Mouse (Mus musculus) kidney, embryonic 15.5 days (tissue): Measurements from ENCODE around the gene Tjap1. TPM values are rescaled to one million over a fixed set of nuclear protein-coding genes. Genes with fewer than 3 reads are reported as not detected.

Source experiments
- ATAC-seq: fragments of 200-750 bp; cut with Nextera tagmentation; replicated peaks from 2 replicates; pipeline ENCODE4 v1.8.0; 2017; ENCODE audit warnings: moderate TSS enrichment; ENCODE audit not compliant: low FRiP score
- H3K27ac ChIP-seq: fragments of 300-500 bp; sonication (generic); 2 replicates; pipeline ENCODE4 v1.5.1; 2015; ENCODE audit warnings: mild to moderate bottlenecking, inconsistent platforms
- H3K27me3 ChIP-seq: fragments of 300-500 bp; sonication (generic); 2 replicates; pipeline ENCODE4 v1.6.1; 2015; ENCODE audit warnings: inconsistent platforms
- H3K36me3 ChIP-seq: fragments of 300-500 bp; sonication (generic); 2 replicates; pipeline ENCODE4 v1.6.1; 2015; ENCODE audit warnings: inconsistent platforms
- H3K4me1 ChIP-seq: fragments of 300-500 bp; sonication (generic); 2 replicates; pipeline ENCODE4 v1.6.1; 2015; ENCODE audit warnings: inconsistent platforms
- H3K4me2 ChIP-seq: fragments of 300-500 bp; sonication (generic); 2 replicates; pipeline ENCODE4 v1.6.1; 2015; ENCODE audit warnings: moderate library complexity, mild to moderate bottlenecking, inconsistent platforms
- H3K4me3 ChIP-seq: fragments of 300-500 bp; sonication (generic); replicated peaks from 2 replicates; pipeline ENCODE4 v1.5.1; 2015; ENCODE audit warnings: mild to moderate bottlenecking, inconsistent platforms
- H3K9ac ChIP-seq: fragments of 300-500 bp; sonication (generic); 2 replicates; pipeline ENCODE4 v1.6.1; 2015; ENCODE audit warnings: mild to moderate bottlenecking, inconsistent platforms
- H3K9me3 ChIP-seq: fragments of 300-500 bp; sonication (generic); replicated peaks from 2 replicates; pipeline ENCODE4 v1.6.1; 2016; ENCODE audit warnings: inconsistent platforms
- WGBS: fragments of 180-500 bp; shearing (Covaris S2); methylation state at CpG from one replicate; pipeline ENCODE4 v1.1.7; 2015; ENCODE audit warnings: mixed read lengths; 5-methylcytosine and 5-hydroxymethylcytosine counted together
- polyA plus RNA-seq: library from polyadenylated mRNA; unstranded; fragments of >200 nt; fragmentation: Nextera tagmentation; extraction: Ambion mirVana; gene quantifications from 2 replicates; pipeline ENCODE4 v1.2.1, GENCODE M21; 2015

Tjap1 gene
- polyA plus RNA-seq, 1 experiment from 2014 or later: 47.7 TPM

GRCm38 (mm10) chr17:46304184-46304583 is 21.4 kb upstream of the Tjap1 start:
- no peak overlapping the region for H3K27ac ChIP-seq
- WGBS: 84% methylated on average over 9 of the region's 9 CpGs
- H3K36me3 ChIP-seq: no peaks in the 10 kb centered on the region
- ATAC-seq: no peak
- no peak overlapping the region for H3K9ac ChIP-seq
- no peaks in the 10 kb centered on the region for H3K4me1 ChIP-seq
- H3K9me3 ChIP-seq: no peaks in the 10 kb centered on the region
- no peak overlapping the region for H3K4me3 ChIP-seq
- peaks cover 11% of the 10 kb centered on the region for H3K27me3 ChIP-seq
- no peak overlapping the region for H3K4me2 ChIP-seq

GRCm38 (mm10) chr17:46301892-46302291 is 19.1 kb upstream of the Tjap1 start:
- WGBS: 76% methylated on average over 12 of the region's 12 CpGs

GRCm38 (mm10) chr17:46298220-46298913 is 15.5 kb upstream of the Tjap1 start:
- ATAC-seq: peak; percentile 91
- Histone ChIP-seq H3K9me3 (no peaks in the 10 kb centered on the region), H3K4me1 (peaks cover 21% of the 10 kb centered on the region), H3K9ac (peak overlapping the region; percentile 23), H3K4me3 (peak overlapping the region; percentile 60), H3K27me3 (peaks cover 62% of the 10 kb centered on the region), H3K27ac (no peak overlapping the region), H3K36me3 (no peaks in the 10 kb centered on the region), H3K4me2 (peak overlapping the region; percentile 99)
- WGBS: under 1% methylated on average over 48 of the region's 48 CpGs

More at GRCm38 (mm10) chr17:46301892-46302291, 19.1 kb upstream of the Tjap1 start:
- no peak for ATAC-seq
- H3K27ac ChIP-seq: no peak overlapping the region
- H3K36me3 ChIP-seq: no peaks in the 10 kb centered on the region
- H3K4me3 ChIP-seq: no peak overlapping the region
- H3K9ac ChIP-seq: no peak overlapping the region
- peaks cover 34% of the 10 kb centered on the region for H3K27me3 ChIP-seq
- H3K4me2 ChIP-seq: no peak overlapping the region
- peaks cover 21% of the 10 kb centered on the region for H3K4me1 ChIP-seq
- no peaks in the 10 kb centered on the region for H3K9me3 ChIP-seq

GRCm38 (mm10) chr17:46297364-46298219 is 14.8 kb upstream of the Tjap1 start, which contains the start of gene Dlk2:
Dlk2 (plus strand) TSS chr17:46297421.
- WGBS: under 1% methylated on average over 58 of the region's 86 CpGs
- Histone ChIP-seq H3K27me3 (peaks cover 69% of the 10 kb centered on the region), H3K9me3 (no peaks in the 10 kb centered on the region), H3K27ac (no peak within 1 kb of the TSS), H3K9ac (peak within 1 kb of the TSS; percentile 23), H3K36me3 (no peaks in the 10 kb centered on the region), H3K4me2 (peak within 1 kb of the TSS; percentile 99), H3K4me1 (peaks cover 21% of the 10 kb centered on the region), H3K4me3 (peak within 1 kb of the TSS; percentile 60)
- peak; percentile 26; the same call in 1 of the 2 replicates for ATAC-seq

GRCm38 (mm10) chr17:46297028-46297363 is 14.2 kb upstream of the Tjap1 start:
- peak overlapping the region; percentile 60 for H3K4me3 ChIP-seq
- peaks cover 21% of the 10 kb centered on the region for H3K4me1 ChIP-seq
- peak overlapping the region; percentile 23; the same call in 1 of the 2 replicates for H3K9ac ChIP-seq
- H3K36me3 ChIP-seq: no peaks in the 10 kb centered on the region
- H3K27me3 ChIP-seq: peaks cover 73% of the 10 kb centered on the region
- 12% methylated on average over 6 of the region's 6 CpGs for WGBS
- H3K9me3 ChIP-seq: no peaks in the 10 kb centered on the region
- no peak overlapping the region for H3K27ac ChIP-seq
- no peak for ATAC-seq
- H3K4me2 ChIP-seq: peak overlapping the region; percentile 99

- ATAC-seq: no peak
- Histone ChIP-seq H3K27me3 (peaks cover 73% of the 10 kb centered on the region), H3K4me2 (no peak overlapping the region), H3K4me1 (peaks cover 21% of the 10 kb centered on the region), H3K4me3 (0 out of 2 replicates have a peak overlapping the region, but pooled peaks have one; percentile 60), H3K36me3 (no peaks in the 10 kb centered on the region), H3K27ac (no peak overlapping the region), H3K9me3 (no peaks in the 10 kb centered on the region), H3K9ac (no peak overlapping the region)
- 46% methylated on average over 6 of the region's 6 CpGs for WGBS
Measured at GRCm38 (mm10) chr17:46296601-46297000, 13.8 kb upstream of the Tjap1 start.

GRCm38 (mm10) chr17:46287678-46288095 is 4.9 kb upstream of the Tjap1 start:
- WGBS: 44% methylated on average over 11 of the region's 11 CpGs
- H3K4me2 ChIP-seq: peak overlapping the region; percentile 24; the same call in 1 of the 2 replicates
- H3K36me3 ChIP-seq: no peaks in the 10 kb centered on the region
- H3K9me3 ChIP-seq: no peaks in the 10 kb centered on the region
- H3K4me1 ChIP-seq: peaks cover 28% of the 10 kb centered on the region
- H3K9ac ChIP-seq: no peak overlapping the region
- 0 out of 2 replicates have a peak overlapping the region, but pooled peaks have one; percentile 24 for H3K27ac ChIP-seq
- peaks cover 5% of the 10 kb centered on the region; the same call in 1 of the 2 replicates for H3K27me3 ChIP-seq
- no peak overlapping the region for H3K4me3 ChIP-seq
- peak; percentile 55; the same call in 1 of the 2 replicates for ATAC-seq

GRCm38 (mm10) chr17:46285407-46285806 is 2.6 kb upstream of the Tjap1 start:
- no peak for ATAC-seq
- peaks cover 47% of the 10 kb centered on the region for H3K4me1 ChIP-seq
- 67% methylated on average over 6 of the region's 6 CpGs for WGBS
- H3K9ac ChIP-seq: no peak overlapping the region
- no peaks in the 10 kb centered on the region for H3K27me3 ChIP-seq
- H3K27ac ChIP-seq: no peak overlapping the region
- H3K4me2 ChIP-seq: no peak overlapping the region
- H3K4me3 ChIP-seq: no peak overlapping the region
- no peaks in the 10 kb centered on the region for H3K9me3 ChIP-seq
- peaks cover 5% of the 10 kb centered on the region for H3K36me3 ChIP-seq

GRCm38 (mm10) chr17:46284653-46285052 is 1.8 kb upstream of the Tjap1 start:
- no peak overlapping the region for H3K4me2 ChIP-seq
- no peak overlapping the region for H3K27ac ChIP-seq
- H3K9me3 ChIP-seq: no peaks in the 10 kb centered on the region
- ATAC-seq: no peak
- H3K9ac ChIP-seq: no peak overlapping the region
- peaks cover 13% of the 10 kb centered on the region for H3K36me3 ChIP-seq
- H3K27me3 ChIP-seq: no peaks in the 10 kb centered on the region
- WGBS: 27% methylated on average over 7 of the region's 7 CpGs
- peaks cover 52% of the 10 kb centered on the region for H3K4me1 ChIP-seq
- no peak overlapping the region for H3K4me3 ChIP-seq

- H3K27ac ChIP-seq: peak overlapping the region; percentile 91; the same call in 1 of the 2 replicates
- no peaks in the 10 kb centered on the region for H3K27me3 ChIP-seq
- H3K4me2 ChIP-seq: no peak overlapping the region
- H3K9ac ChIP-seq: no peak overlapping the region
- H3K4me3 ChIP-seq: no peak overlapping the region
- ATAC-seq: no peak
- no peaks in the 10 kb centered on the region for H3K9me3 ChIP-seq
- WGBS: 70% methylated on average over 8 of the region's 8 CpGs
- H3K4me1 ChIP-seq: peaks cover 52% of the 10 kb centered on the region
- H3K36me3 ChIP-seq: peaks cover 20% of the 10 kb centered on the region
Measured at GRCm38 (mm10) chr17:46283911-46284310, 1.1 kb upstream of the Tjap1 start.

- Histone ChIP-seq H3K4me1 (peaks cover 48% of the 10 kb centered on the region), H3K9ac (no peak overlapping the region), H3K27me3 (no peaks in the 10 kb centered on the region), H3K36me3 (peaks cover 28% of the 10 kb centered on the region), H3K27ac (peak overlapping the region; percentile 91), H3K4me2 (peak overlapping the region; percentile 80), H3K9me3 (no peaks in the 10 kb centered on the region), H3K4me3 (peak overlapping the region; percentile 69)
- ATAC-seq: peak; percentile 47
- 22% methylated on average over 9 of the region's 9 CpGs for WGBS
Measured at GRCm38 (mm10) chr17:46283140-46283539, 314 bp upstream of the Tjap1 start.
